Mouse (Mus musculus) embryonic facial prominence, embryonic 13.5 days (tissue): ENCODE measurements at regions not wholly inside any gene's neighbourhood (a gene's known extent, or its start where the extent isn't known, plus 50 kb on each side); places are given as distances from the start of the nearest gene placed in this dataset.
A peak's percentile ranks its signal among the peaks of the same experiment; 100 is the strongest.

Experiments
- ATAC-seq: fragments of 200-750 bp; cut with Nextera tagmentation; 2 replicates; pipeline ENCODE4 v1.8.0; 2017; ENCODE audit warnings: low read depth; ENCODE audit not compliant: insufficient number of reproducible peaks, insufficient read depth, low FRiP score, low TSS enrichment
- H3K27ac ChIP-seq: fragments of 300-500 bp; sonication (generic); 2 replicates; pipeline ENCODE4 v1.5.1; 2015; ENCODE audit warnings: moderate library complexity, mild to moderate bottlenecking, inconsistent platforms
- H3K27me3 ChIP-seq: fragments of 300-500 bp; sonication (generic); 2 replicates; pipeline ENCODE4 v1.6.1; 2015; ENCODE audit warnings: mild to moderate bottlenecking, inconsistent platforms
- H3K36me3 ChIP-seq: fragments of 300-500 bp; sonication (generic); 2 replicates; pipeline ENCODE4 v1.6.1; 2015; ENCODE audit warnings: mild to moderate bottlenecking, inconsistent platforms
- H3K4me1 ChIP-seq: fragments of 300-500 bp; sonication (generic); 2 replicates; pipeline ENCODE4 v1.6.1; 2015; ENCODE audit warnings: inconsistent platforms
- H3K4me2 ChIP-seq: fragments of 300-500 bp; sonication (generic); 2 replicates; pipeline ENCODE4 v1.6.1; 2015; ENCODE audit warnings: moderate library complexity, mild to moderate bottlenecking, inconsistent platforms
- H3K4me3 ChIP-seq: fragments of 300-500 bp; sonication (generic); 2 replicates; pipeline ENCODE4 v1.5.1; 2015; ENCODE audit warnings: mild to moderate bottlenecking, inconsistent platforms
- H3K9ac ChIP-seq: fragments of 300-500 bp; sonication (generic); 2 replicates; pipeline ENCODE4 v1.6.1; 2015; ENCODE audit warnings: mild to moderate bottlenecking, inconsistent platforms
- H3K9me3 ChIP-seq: fragments of 300-500 bp; sonication (generic); 2 replicates; pipeline ENCODE4 v1.6.1; 2016; ENCODE audit warnings: inconsistent platforms
- WGBS: fragments of 180-500 bp; shearing (Covaris S2); methylation state at CpG from one replicate; pipeline ENCODE4 v1.1.7; 2015; ENCODE audit warnings: mixed read lengths; 5-methylcytosine and 5-hydroxymethylcytosine counted together

GRCm38 (mm10) chr13:51227836-51228235 lies 57.0 kb downstream of the Nxnl2 start:
- no peak for ATAC-seq
- Histone ChIP-seq H3K9ac (no peak overlapping the region), H3K9me3 (no peaks in the 10 kb centered on the region), H3K27me3 (no peaks in the 10 kb centered on the region), H3K27ac (no peak overlapping the region), H3K4me3 (no peak overlapping the region), H3K4me1 (peaks cover 33% of the 10 kb centered on the region), H3K36me3 (no peaks in the 10 kb centered on the region), H3K4me2 (no peak overlapping the region)
- 89% methylated on average over 9 of the region's 9 CpGs for WGBS

- Histone ChIP-seq H3K4me3 (no peak overlapping the region), H3K9ac (no peak overlapping the region)
- no peak for ATAC-seq
Observed at GRCm38 (mm10) chr13:51228862-51229770, 58.3 kb downstream of the Nxnl2 start.

DNA sequence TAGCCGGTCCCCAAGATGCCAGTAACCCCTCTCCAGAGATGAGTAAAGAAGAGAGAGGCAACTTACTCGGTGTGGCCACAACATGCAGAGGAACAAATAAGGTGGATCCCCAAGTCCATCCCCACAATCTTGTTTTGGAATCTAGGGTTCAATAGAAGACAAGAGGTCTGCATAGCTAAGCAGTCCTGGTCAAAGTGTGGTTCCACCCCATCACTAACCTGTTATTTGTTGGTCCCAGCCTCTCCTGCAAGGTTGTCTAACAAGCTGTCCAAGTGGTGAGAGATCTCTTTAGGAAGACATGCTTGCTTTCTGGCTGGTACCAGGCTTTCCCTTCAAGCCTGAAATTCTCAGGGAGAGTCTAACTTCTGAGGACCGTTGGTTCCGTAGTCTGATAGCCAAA lies 59.0 kb downstream of the Nxnl2 start:
- H3K36me3 ChIP-seq, result no peaks in the 10 kb centered on the region
- H3K4me1 ChIP-seq, result peaks cover 27% of the 10 kb centered on the region
- H3K4me3 ChIP-seq, result no peak overlapping the region
- no peak overlapping the region for H3K9ac ChIP-seq
- H3K9me3 ChIP-seq, result no peaks in the 10 kb centered on the region
- WGBS, result 85% methylated on average over 4 of the region's 4 CpGs
- no peaks in the 10 kb centered on the region for H3K27me3 ChIP-seq
- ATAC-seq, result no peak
- H3K27ac ChIP-seq, result no peak overlapping the region
- no peak overlapping the region for H3K4me2 ChIP-seq

More at GRCm38 (mm10) chr13:51228862-51229770, 58.3 kb downstream of the Nxnl2 start:
- no peaks in the 10 kb centered on the region for H3K27me3 ChIP-seq
- 50% methylated on average over 30 of the region's 30 CpGs for WGBS
- H3K4me1 ChIP-seq, result peaks cover 27% of the 10 kb centered on the region
- peak overlapping the region; percentile 61 for H3K27ac ChIP-seq
- H3K36me3 ChIP-seq, result no peaks in the 10 kb centered on the region
- H3K4me2 ChIP-seq, result no peak overlapping the region; the same call in 1 of the 2 replicates
- H3K9me3 ChIP-seq, result no peaks in the 10 kb centered on the region

DNA sequence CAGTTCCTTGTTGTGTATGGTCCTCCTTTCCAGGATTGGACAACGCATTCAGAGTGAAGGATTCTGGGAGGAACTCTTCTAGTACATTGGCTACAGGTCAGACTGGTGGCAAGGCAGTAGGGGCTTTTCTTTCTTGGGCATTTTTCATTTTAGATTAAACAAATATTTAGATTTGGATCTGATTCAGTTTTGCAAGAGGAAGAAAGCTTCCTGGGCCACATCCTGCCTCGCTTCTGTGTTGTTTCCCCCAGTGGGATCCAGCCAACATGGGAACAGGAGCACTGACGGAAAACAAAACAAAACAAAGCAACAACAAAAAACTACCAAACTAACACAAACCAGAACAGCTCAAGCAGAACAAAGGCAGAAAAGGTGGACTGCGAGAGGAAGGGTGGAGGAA lies 60.8 kb downstream of the Nxnl2 start:
- no peak overlapping the region for H3K4me3 ChIP-seq
- no peaks in the 10 kb centered on the region for H3K27me3 ChIP-seq
- peaks cover 30% of the 10 kb centered on the region for H3K4me1 ChIP-seq
- ATAC-seq, result no peak
- H3K9ac ChIP-seq, result no peak overlapping the region
- no peaks in the 10 kb centered on the region for H3K36me3 ChIP-seq
- no peaks in the 10 kb centered on the region for H3K9me3 ChIP-seq
- H3K27ac ChIP-seq, result peak overlapping the region; percentile 3; the same call in 1 of the 2 replicates
- no peak overlapping the region for H3K4me2 ChIP-seq
- 46% methylated on average over 4 of the region's 4 CpGs for WGBS

GRCm38 (mm10) chr13:51247378-51247777 lies 76.6 kb downstream of the Nxnl2 start:
- Histone ChIP-seq H3K27me3 (no peaks in the 10 kb centered on the region), H3K4me1 (peaks cover 13% of the 10 kb centered on the region), H3K9me3 (no peaks in the 10 kb centered on the region), H3K36me3 (no peaks in the 10 kb centered on the region), H3K4me3 (no peak overlapping the region), H3K4me2 (no peak overlapping the region), H3K27ac (no peak overlapping the region), H3K9ac (no peak overlapping the region)
- 83% methylated on average over 3 of the region's 3 CpGs for WGBS
- no peak for ATAC-seq

DNA sequence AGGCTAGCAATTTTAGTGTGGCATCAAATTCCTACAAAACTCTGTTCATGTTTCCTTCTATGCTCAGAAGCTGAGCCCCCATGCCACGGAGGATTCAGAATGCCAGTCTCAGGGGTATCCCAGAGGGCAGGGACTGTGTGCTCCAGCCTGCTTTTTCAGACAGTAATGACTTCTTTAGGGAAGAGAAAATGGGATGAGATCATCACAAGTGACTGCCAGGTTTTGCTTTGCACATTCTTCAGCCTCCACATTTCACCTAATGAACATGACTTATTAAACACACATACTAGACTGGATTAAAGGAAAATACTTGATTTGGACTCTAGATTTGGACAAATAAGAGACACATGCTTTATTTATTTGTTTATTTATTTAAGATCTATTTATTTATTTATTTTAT lies 82.5 kb downstream of the Nxnl2 start:
- H3K9ac ChIP-seq, result no peak overlapping the region
- no peak overlapping the region for H3K4me2 ChIP-seq
- H3K9me3 ChIP-seq, result no peaks in the 10 kb centered on the region
- H3K4me1 ChIP-seq, result peaks cover 16% of the 10 kb centered on the region
- WGBS, result 64% methylated on average over 1 of the region's 1 CpGs
- H3K27me3 ChIP-seq, result no peaks in the 10 kb centered on the region
- no peak for ATAC-seq
- no peak overlapping the region; the same call in 1 of the 2 replicates for H3K27ac ChIP-seq
- H3K4me3 ChIP-seq, result no peak overlapping the region
- H3K36me3 ChIP-seq, result no peaks in the 10 kb centered on the region

GRCm38 (mm10) chr13:51255688-51256087 lies 84.9 kb downstream of the Nxnl2 start:
- Histone ChIP-seq H3K9ac (no peak overlapping the region), H3K27ac (no peak overlapping the region), H3K4me2 (no peak overlapping the region), H3K4me1 (peaks cover 36% of the 10 kb centered on the region), H3K27me3 (no peaks in the 10 kb centered on the region), H3K9me3 (no peaks in the 10 kb centered on the region), H3K4me3 (no peak overlapping the region), H3K36me3 (no peaks in the 10 kb centered on the region)
- ATAC-seq, result no peak
- 90% methylated on average over 5 of the region's 5 CpGs for WGBS

DNA sequence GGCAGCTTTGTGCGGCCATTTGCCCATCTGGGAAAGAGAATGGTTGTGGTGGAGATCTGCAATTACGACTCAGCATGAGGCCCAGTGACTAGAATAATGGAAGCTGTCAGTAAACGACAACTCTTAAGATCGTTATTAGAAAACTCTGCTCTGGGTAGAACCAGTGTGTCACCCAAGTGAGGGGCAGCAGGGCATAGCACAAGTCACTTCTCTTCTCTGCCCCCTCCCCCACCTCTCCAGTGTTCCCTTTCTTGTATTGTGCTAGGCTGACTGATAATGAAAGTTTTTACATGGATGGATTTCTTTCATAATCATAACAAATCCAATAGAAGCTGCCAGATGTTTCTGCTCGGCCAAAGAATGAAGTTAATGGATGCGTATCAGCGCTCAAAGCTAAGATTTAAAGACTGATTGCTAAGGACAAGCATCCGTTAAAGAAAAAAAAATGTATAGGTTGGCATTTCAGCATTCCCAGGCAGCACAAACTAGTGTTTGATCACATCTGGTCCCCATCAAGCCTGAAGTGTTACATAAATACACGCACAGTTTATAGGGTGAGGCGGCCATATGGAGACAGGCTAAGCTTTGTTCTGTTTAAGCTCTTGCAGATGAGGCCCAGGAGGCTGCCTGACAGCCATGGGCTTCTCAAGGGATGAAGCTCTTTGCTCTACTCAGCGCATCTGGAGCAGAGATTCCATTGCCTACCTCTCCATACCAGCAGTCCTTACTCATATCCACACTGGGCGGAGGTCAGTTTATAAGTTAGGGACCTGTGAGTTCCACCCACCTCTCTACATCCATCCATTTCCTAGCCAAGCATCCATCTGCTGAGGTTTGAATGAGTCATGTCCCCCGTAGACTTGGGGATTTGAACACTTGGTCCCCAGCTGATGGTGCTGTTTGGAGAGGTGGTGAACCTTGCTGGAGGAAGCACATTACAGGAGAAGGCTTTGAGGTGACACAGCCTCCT lies 88.2 kb downstream of the Nxnl2 start:
- Histone ChIP-seq H3K4me2 (peak overlapping the region; percentile 23; the same call in 1 of the 2 replicates), H3K27me3 (no peaks in the 10 kb centered on the region), H3K9ac (no peak overlapping the region), H3K27ac (peak overlapping the region; percentile 91), H3K4me1 (peaks cover 51% of the 10 kb centered on the region), H3K36me3 (no peaks in the 10 kb centered on the region), H3K9me3 (no peaks in the 10 kb centered on the region), H3K4me3 (no peak overlapping the region)
- ATAC-seq, result peak; percentile 82
- WGBS, result 20% methylated on average over 13 of the region's 13 CpGs

DNA sequence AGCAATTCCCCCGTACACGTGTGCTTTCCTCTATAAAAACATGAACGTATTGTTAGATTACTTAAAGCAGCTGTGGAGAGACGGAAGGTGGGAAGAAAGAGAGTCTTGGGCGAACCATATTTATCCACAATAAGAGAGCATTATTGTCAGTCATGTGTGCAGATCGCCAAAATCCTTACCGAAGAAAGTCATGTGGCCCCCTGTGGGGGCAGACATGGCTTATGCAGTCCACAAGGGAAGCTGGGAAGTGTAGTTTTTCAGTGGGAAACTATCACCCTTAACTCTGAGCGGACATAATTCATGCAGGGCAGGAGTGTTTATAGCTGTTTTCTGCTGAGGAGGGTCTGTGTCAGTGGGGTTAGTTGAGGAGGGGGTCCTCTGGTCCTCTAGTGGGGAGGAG lies 90.8 kb downstream of the Nxnl2 start:
- peak overlapping the region; percentile 12; the same call in 1 of the 2 replicates for H3K4me3 ChIP-seq
- no peaks in the 10 kb centered on the region for H3K27me3 ChIP-seq
- no peak overlapping the region for H3K9ac ChIP-seq
- H3K4me2 ChIP-seq, result peak overlapping the region; percentile 47
- ATAC-seq, result no peak
- H3K27ac ChIP-seq, result peak overlapping the region; percentile 71
- 29% methylated on average over 8 of the region's 8 CpGs for WGBS
- no peaks in the 10 kb centered on the region for H3K36me3 ChIP-seq
- peaks cover 51% of the 10 kb centered on the region for H3K4me1 ChIP-seq
- H3K9me3 ChIP-seq, result no peaks in the 10 kb centered on the region

- H3K27ac ChIP-seq, result no peak overlapping the region
- 76% methylated on average over 4 of the region's 4 CpGs for WGBS
Observed at GRCm38 (mm10) chr13:51272786-51273185, 102.0 kb downstream of the Nxnl2 start.

DNA sequence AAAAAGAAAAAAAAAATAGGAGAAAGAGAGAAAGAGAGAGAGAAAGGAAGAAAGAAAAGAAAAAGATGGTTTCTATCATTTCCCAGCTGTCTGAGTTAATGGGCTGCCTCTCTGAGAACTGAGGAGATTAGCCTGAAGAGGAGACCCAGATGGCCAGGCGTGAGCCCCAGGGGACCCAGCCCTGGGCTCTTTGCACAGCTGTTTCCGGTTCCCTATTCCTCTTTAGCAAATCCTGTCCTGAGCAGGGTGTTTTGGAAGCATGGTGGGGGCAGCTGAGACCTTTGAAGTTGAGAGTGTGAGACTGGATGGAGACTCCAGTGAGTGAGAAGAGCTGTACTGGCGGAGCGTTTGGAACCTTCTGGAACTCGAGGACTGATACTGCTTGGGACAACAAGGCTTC lies 103.8 kb downstream of the Nxnl2 start:
- no peak for ATAC-seq
- H3K36me3 ChIP-seq, result no peaks in the 10 kb centered on the region
- H3K4me3 ChIP-seq, result no peak overlapping the region
- WGBS, result 43% methylated on average over 5 of the region's 5 CpGs
- 0 out of 2 replicates have a peak overlapping the region, but pooled peaks have one; percentile 0 for H3K27ac ChIP-seq
- H3K4me2 ChIP-seq, result no peak overlapping the region
- peaks cover 45% of the 10 kb centered on the region for H3K4me1 ChIP-seq
- no peak overlapping the region for H3K9ac ChIP-seq
- peaks cover 5% of the 10 kb centered on the region for H3K9me3 ChIP-seq
- H3K27me3 ChIP-seq, result no peaks in the 10 kb centered on the region

More at GRCm38 (mm10) chr13:51272786-51273185, 102.0 kb downstream of the Nxnl2 start:
- no peak overlapping the region for H3K9ac ChIP-seq
- H3K9me3 ChIP-seq, result peaks cover 5% of the 10 kb centered on the region
- no peak for ATAC-seq
- no peaks in the 10 kb centered on the region for H3K36me3 ChIP-seq
- H3K27me3 ChIP-seq, result no peaks in the 10 kb centered on the region
- peaks cover 27% of the 10 kb centered on the region for H3K4me1 ChIP-seq
- H3K4me3 ChIP-seq, result no peak overlapping the region
- no peak overlapping the region for H3K4me2 ChIP-seq
